Mouse (Mus musculus) heart, postnatal 0 days (tissue): ENCODE results near the gene Coro2b.

Source experiments
- CTCF ChIP-seq: IDR thresholded peaks from 2 replicates; pipeline ENCODE4 v1.5.1; 2016; ENCODE audit warnings: antibody characterized with exemption, control low read depth, low read depth
- EP300 ChIP-seq: IDR thresholded peaks from 2 replicates; pipeline ENCODE4 v1.6.1; 2016; ENCODE audit warnings: antibody characterized with exemption, low read depth

DNA sequence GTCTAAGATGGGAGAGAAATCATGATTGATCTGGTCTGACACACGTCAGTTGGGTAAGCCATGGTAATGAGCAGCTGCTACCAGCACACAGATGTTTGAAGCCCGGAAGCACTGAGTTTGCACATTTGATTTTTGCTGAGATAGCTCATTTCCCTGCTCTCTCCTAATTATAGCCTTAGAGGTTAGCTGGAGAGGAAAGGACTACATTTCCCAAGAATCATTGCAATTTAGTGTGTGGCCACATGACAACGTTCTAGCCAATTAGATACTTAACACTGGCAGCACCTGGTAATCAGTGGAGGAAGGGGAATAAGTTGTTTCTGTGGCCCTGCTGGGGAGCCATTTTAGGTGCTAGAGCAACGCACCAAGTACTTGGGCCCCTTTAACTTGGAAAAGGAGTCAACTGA, 26.3 kb downstream of the Coro2b start:
- TF ChIP-seq CTCF (no peak), EP300 (no peak)
